Mouse (Mus musculus) frontal cortex, postnatal 10 days (tissue): ENCODE measurements at regions not wholly inside any gene's neighbourhood (a gene's known extent, or its start where the extent isn't known, plus 50 kb on each side); places are given as distances from the start of the nearest gene placed in this dataset.
A peak's percentile ranks its signal among the peaks of the same experiment; 100 is the strongest.

Experiments used
- DNase-seq, 2 experiments: peaks; one replicate each; pipeline ENCODE4 v3.0.0; 2022; ENCODE audit warnings: low spot score in 2 of 2, mixed read lengths in 1 of 2

DNA sequence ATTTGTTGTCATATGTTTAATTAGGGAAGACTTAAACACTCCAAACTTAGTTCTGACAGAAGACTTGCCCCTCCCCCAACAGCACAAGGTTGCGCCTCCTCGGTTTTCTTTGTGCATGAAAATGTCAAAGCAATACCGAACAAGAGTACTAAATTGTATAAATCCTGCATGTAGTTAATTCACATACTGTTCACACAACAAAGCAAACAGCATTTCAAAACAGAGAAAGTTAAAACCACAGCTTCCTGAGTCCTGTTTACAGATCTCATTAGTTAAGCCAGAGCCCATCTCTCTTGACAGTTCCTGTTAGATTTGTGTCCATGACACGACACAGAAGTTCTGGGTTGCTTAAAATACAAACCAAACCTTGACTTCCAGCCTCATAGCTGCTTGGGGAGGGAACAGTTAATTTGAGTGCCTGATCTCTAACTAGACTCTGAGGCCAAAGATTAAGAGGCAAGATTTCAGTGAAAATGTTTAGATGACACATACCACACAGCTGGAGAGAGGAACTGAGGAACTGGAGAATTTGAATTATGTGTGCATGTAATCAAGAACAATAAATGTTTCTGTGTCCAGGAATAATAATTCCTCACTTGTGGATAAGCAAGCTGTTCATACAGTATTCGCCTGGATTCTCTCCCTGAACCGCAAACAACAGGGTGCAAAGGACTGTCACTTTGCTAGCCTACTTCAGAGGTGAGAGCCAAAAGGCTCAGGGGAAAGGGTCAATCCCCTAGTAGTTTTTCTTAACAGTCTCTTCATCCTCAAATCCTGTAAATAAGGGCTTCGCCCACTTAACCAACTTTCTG is 113.3 kb upstream of the Tbl1xr1 start:
- DNase-seq, result no peak

DNA sequence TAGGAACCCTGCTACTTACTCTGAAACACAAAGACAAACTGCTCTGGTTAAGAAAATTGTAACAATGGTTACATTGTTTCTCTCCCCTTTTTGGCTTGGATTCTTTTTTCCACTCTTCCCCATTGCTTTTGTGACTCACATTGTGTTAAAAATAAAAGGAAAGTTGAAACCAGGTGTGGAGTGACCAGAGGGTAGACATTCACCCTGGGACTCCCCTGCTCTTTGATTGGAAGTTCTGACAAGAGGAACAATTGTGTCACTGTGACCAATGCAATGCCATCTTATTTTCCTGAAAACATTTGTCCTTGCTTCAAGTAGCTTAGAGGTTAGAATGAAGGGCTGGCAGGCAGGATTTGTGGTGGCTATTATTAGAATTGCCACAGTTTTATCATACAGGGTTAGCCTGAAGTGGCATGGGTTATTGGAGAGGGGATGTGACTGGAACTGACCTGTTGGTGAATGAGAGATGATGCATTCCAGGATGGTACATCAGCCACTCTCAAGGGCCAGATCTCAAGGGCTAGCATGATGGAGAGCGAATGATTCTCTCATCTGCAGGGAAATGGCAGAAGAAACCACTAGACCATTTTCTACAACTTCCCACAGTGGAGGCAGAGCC is 112.6 kb upstream of the Tbl1xr1 start:
- no peak for DNase-seq

DNA sequence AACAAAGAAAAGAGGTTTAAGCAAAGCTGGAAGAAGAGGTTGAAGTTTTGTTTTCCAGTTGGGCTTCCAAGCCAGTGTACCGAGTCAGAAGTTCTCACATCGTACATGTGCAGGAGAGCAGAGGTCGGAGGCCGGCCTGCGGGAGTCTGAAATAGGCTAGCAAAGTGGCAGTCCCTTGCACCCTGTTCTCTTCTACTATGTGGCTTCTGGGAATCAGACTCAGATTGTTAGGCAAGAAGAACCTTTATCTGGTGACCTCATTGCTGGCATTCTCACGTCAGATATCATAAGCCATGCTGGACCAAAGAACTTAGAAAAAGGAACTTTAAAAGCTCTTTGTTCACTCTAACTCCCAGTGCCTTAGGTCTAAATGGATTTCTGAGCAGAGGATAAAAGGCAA is 112.0 kb upstream of the Tbl1xr1 start:
- no peak for DNase-seq

DNA sequence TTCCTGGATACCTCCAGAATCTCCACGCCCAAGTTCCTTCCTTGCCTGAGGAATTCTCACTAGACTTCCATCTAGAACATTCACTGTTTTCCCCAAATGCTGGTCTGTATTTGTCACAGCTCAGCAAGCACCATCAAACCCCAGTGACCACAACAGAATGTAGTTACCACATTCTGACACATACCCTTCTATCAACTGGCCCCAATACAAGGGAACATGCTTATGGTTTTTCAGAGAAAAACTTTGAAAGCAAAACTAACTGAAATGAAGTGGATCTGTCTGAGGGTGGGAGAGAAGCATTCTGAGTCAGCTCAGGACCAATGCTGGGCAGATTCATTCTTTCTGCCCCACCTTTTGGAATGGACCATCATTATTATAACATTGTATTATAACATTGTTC is 110.9 kb upstream of the Tbl1xr1 start:
- no peak for DNase-seq

DNA sequence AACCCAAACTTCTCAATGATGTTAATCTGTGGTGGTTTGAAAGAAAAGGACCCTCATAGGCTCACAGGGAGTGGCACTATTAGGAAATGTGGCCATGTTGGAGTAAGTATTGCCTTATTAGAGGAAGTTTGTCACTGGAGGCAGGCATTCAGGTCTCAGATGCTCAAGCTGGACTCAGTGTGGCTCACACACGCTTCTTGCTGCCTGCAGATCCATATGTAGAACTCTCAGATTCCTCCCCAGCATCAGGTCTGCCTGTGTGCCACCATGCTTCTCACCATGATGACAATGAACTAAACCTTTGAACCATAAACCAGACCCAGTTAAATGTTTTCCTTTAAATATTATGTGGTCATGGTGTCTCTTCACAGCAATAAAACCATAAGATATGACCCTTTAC is 104.7 kb upstream of the Tbl1xr1 start:
- DNase-seq, result no peak

- DNase-seq, result no peak
Observed at GRCm38 (mm10) chr3:21973153-21973552, 103.3 kb upstream of the Tbl1xr1 start.

- DNase-seq, result no peak
Observed at GRCm38 (mm10) chr3:21973681-21974080, 102.8 kb upstream of the Tbl1xr1 start.

DNA sequence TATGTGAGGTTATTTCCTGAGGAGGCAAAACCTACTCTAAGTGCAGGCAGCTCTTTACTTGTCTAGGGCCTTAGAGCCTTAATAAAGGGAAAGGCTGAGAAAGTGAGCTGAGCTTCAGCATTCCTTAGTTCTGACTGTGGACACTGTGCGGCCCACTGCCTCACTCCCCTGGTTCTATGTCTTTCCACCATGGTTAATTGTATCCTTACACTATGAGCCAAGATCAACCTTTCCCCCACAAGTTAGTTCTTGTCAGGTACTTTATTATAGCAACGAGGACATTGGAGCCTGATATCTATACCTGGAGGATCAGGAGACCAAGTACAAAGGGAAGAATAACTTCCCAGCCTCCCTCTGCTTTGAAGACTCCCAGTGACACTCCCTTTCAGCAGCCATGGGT is 101.7 kb upstream of the Tbl1xr1 start:
- DNase-seq, result no peak

GRCm38 (mm10) chr3:21977775-21978174 is 98.7 kb upstream of the Tbl1xr1 start:
- no peak for DNase-seq

DNA sequence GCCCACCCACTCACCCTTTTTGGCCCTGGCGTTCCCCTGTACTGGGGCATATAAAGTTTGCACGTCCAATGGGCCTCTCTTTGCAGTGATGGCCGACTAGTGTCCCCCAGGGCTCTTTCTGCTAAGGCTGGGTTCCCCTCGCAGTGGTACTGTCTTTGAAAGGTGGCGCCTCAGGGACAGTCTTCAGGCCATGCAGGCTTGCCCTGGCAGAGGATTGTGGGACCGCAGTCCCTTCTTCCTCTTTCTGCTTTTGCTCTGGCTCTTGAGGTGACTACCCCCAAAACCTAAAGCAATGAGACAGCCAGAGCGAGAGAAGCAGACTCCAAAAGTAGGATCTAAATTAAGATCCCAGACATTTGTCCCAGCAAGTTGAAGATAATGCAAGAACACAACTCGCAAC is 93.5 kb upstream of the Tbl1xr1 start:
- no peak for DNase-seq

GRCm38 (mm10) chr3:21983993-21984725 is 92.3 kb upstream of the Tbl1xr1 start:
- DNase-seq, result no peak

DNA sequence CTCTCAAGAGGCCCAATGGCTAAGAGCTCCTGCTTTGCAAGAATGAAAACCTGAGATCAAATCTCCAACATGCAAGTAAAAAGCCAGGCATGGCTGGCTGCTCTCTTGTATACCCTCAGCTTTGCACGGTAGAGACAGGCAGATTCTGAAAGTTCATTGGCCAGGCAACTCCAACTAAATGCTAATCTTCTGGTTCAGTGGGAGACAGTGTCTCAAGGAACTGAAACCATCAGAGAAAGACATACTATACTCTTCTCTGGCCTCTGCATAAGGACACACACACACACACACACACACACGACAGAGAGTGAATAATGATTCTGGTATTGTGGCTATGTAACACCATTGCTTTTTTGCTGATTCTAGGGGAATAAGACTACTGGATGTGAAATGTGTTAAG is 91.6 kb upstream of the Tbl1xr1 start:
- DNase-seq, result no peak

GRCm38 (mm10) chr3:21986164-21986892 is 90.1 kb upstream of the Tbl1xr1 start:
- DNase-seq, result no peak

GRCm38 (mm10) chr3:21986893-21987250 is 89.6 kb upstream of the Tbl1xr1 start:
- DNase-seq, result no peak

- no peak for DNase-seq
Observed at GRCm38 (mm10) chr3:21987455-21988009, 88.9 kb upstream of the Tbl1xr1 start.

GRCm38 (mm10) chr3:21988010-21988531 is 88.4 kb upstream of the Tbl1xr1 start:
- no peak for DNase-seq

DNA sequence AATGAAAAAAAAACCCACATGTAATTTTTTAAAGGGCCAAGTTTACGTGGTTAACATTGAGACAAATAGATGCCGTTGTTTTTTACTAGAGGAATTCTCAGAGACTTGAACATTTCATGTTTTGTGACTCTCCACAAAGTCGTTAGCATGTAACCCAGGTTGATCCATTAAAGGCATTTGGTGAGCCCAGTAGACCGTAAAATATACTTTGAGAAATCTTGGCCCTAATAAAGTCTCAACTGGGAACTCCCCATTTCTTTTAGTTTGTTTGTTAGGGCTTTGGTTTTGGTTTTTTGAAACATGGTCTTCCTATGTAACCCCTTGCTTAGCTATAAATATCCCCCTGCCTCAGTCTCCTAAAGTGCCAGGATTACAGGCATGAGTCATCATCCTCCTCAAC is 85.9 kb upstream of the Tbl1xr1 start:
- DNase-seq, result no peak

DNA sequence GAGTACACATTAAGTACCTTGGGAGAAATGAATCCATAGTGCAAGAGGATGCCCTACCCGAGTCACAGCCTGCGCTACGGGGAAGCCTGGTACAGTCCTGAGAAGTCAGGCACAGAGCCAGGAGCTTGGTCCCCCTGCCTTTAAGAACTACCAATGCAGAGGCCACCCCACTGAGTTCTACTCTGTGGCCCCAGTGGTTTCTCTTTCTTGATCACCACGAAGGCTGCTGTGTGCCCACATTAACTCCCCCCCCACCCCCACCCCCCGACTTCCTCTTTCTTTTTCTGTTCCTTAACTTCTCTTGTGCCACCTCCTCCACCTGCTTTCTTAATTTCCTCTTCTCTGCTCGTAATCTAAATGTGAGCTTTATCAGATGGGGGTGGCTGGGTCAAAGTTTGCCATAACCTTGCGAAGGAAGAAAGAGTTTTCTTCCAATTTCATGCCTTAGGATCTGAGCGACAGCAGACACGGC is 84.7 kb upstream of the Tbl1xr1 start:
- peak; percentile 11 to 14 for DNase-seq

DNA sequence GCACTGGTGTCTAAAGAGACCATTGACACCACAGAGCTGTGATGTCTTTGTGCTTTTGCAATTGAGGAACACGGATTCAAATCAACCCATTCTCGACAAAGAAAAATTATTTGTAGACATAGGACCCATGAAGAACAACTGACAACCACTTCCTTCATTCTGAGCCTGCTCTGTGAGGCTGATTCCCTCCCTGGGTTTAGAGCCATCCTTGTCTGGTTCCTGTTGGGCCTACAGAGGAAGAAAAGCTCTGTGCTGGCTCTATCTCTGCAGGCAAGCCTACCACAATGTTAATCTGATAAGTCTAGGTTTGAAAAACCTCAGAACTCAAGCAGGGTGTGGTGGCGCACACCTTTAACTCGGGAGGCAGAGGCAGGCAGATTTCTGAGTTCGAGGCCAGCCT is 84.2 kb upstream of the Tbl1xr1 start:
- no peak for DNase-seq

- DNase-seq, result no peak
Observed at GRCm38 (mm10) chr3:21993961-21994360, 82.5 kb upstream of the Tbl1xr1 start.

- no peak for DNase-seq
Observed at GRCm38 (mm10) chr3:21995566-21996391, 80.7 kb upstream of the Tbl1xr1 start.
